ENCODE assay signal across 8 mouse cellular contexts in the genomic region with DNA sequence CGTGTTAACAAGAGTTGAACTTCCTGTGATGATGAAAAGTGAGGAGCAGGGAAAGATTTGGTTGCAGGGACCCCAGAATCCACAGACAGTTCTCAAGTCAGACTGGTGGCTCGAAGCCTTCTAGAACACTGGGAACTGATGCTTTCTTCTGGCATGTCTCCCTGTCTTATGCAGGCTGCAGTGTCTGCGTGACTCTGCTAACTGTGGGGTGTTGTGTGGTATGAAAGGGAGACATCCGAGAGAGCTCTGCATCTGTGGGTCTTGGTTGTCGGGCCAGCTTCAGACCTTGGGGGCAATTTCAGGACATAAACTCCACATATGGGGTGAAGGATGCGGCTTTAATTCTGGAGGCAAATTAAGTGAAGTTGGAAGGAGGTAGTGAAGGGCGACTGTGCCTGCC. TPM values are rescaled to one million over a fixed set of nuclear protein-coding genes. Genes with fewer than 3 reads are reported as not detected.
A peak's percentile ranks its signal among the peaks of the same experiment; 100 is the strongest.
DNase-seq lines count a peak whose midpoint lies in the region; ATAC-seq and TF ChIP-seq lines count a peak whose summit lies in the region.

No protein-coding gene starts in this region.

- peaks cover 48% of the 10 kb centered on the region for H3K4me1 ChIP-seq in heart, embryonic 12.5 days (replicated peaks)
- peaks cover 9 to 42% of the 10 kb centered on the region in 2 experiments for H3K4me1 ChIP-seq in CH12.LX (ENCODE audit: control insufficient read depth in 1 of 2, insufficient read depth in 2 of 2)
- peaks cover 46% of the 10 kb centered on the region for H3K4me1 ChIP-seq in forebrain, embryonic 13.5 days
- H3K4me1 ChIP-seq in liver, embryonic 14.5 days (replicated peaks; ENCODE audit: control insufficient read depth in 2 of 2, insufficient read depth in 2 of 2, low read length in 1 of 2), result peaks cover 18 to 29% of the 10 kb centered on the region in 2 experiments

- TF ChIP-seq RAD21 in CH12.LX (IDR thresholded peaks at IDR 0.05; ENCODE audit: low read depth, low read length), result no peak

- in situ Hi-C loops in CH12.LX (cut with MboI; ENCODE audit: low pct_ligation_motif_present, low pct_unique_long_range_greater_than_20kb, low sequenced_read_pairs), result no loop called here

- peak overlapping the region; percentile 66 for H3K4me3 ChIP-seq in heart, embryonic 12.5 days
- peak overlapping the region; percentile 47 to 89 (median 87) for H3K4me3 ChIP-seq in CH12.LX (replicated peaks in 1 of 3; ENCODE audit: low read depth in 2 of 3, low read length in 2 of 3, poor library complexity in 1 of 3)
- H3K4me3 ChIP-seq in forebrain, embryonic 13.5 days, result peak overlapping the region; percentile 82
- H3K4me3 ChIP-seq in liver, embryonic 14.5 days (ENCODE audit: insufficient read depth in 1 of 2, low read depth in 2 of 2, low read length in 2 of 2), result peak overlapping the region; percentile 31 to 95; a peak in 3 of 4 replicates

- ATAC-seq in heart, embryonic 12.5 days (ENCODE audit: insufficient number of reproducible peaks, low FRiP score), result no peak
- no peak for ATAC-seq in forebrain, embryonic 13.5 days
- ATAC-seq in liver, embryonic 14.5 days (ENCODE audit: insufficient read depth), result no peak

- no peak for TF ChIP-seq EP300 in CH12.LX (IDR thresholded peaks at IDR 0.05; ENCODE audit: low read length)
- TF ChIP-seq EP300 in liver, embryonic 14.5 days (IDR thresholded peaks at IDR 0.05; ENCODE audit: low read depth), result no peak

- H3K27me3 ChIP-seq in heart, embryonic 12.5 days (replicated peaks), result no peaks in the 10 kb centered on the region
- no peaks in the 10 kb centered on the region for H3K27me3 ChIP-seq in CH12.LX (replicated peaks)
- H3K27me3 ChIP-seq in forebrain, embryonic 13.5 days, result no peaks in the 10 kb centered on the region
- no peaks in the 10 kb centered on the region for H3K27me3 ChIP-seq in liver, embryonic 14.5 days (ENCODE audit: control insufficient read depth, insufficient read depth, low read length)

- dilution Hi-C loops in CH12.LX (cut with MboI; ENCODE audit: extremely low pct_ligation_motif_present, extremely low pct_unique_long_range_greater_than_20kb, low sequenced_read_pairs), result no loop called here

- no peaks in the 10 kb centered on the region for H3K9me3 ChIP-seq in heart, embryonic 12.5 days (replicated peaks)
- H3K9me3 ChIP-seq in CH12.LX (replicated peaks; ENCODE audit: low read length), result no peaks in the 10 kb centered on the region
- H3K9me3 ChIP-seq in forebrain, embryonic 13.5 days (replicated peaks), result no peaks in the 10 kb centered on the region
- H3K9me3 ChIP-seq in liver, embryonic 14.5 days (ENCODE audit: control insufficient read depth, low read length), result no peaks in the 10 kb centered on the region

- no peak for DNase-seq in heart, adult 8-10 months (ENCODE audit: low spot score)
- DNase-seq in CH12.LX (ENCODE audit: extremely low read depth), result no peak
- DNase-seq in liver, embryonic 14.5 days (ENCODE audit: low read depth in 3 of 3, low spot score in 3 of 3), result no peak
- DNase-seq in adrenal gland, postnatal 25 days, result no peak
- no peak for DNase-seq in urinary bladder, adult 18-20 months (ENCODE audit: low spot score in 2 of 2)
- DNase-seq in cerebellum, postnatal 14 days, result no peak

- no peak for TF ChIP-seq POLR2A in CH12.LX (IDR thresholded peaks at IDR 0.05; ENCODE audit: low read depth, low read length)

- peaks cover 39% of the 10 kb centered on the region for H3K36me3 ChIP-seq in heart, embryonic 12.5 days
- H3K36me3 ChIP-seq in CH12.LX (replicated peaks in 1 of 2; ENCODE audit: control insufficient read depth in 1 of 2, insufficient read depth in 1 of 2, low read length in 1 of 2), result peaks cover 40 to 72% of the 10 kb centered on the region in 2 experiments
- H3K36me3 ChIP-seq in forebrain, embryonic 13.5 days (ENCODE audit: poor library complexity, severe bottlenecking), result peaks cover 54% of the 10 kb centered on the region
- H3K36me3 ChIP-seq in liver, embryonic 14.5 days (replicated peaks; ENCODE audit: control insufficient read depth, insufficient read depth, low read depth), result peaks cover 14% of the 10 kb centered on the region

- H3K79me2 ChIP-seq in CH12.LX (replicated peaks; ENCODE audit: control insufficient read depth, extremely low read depth, insufficient read depth, poor library complexity, severe bottlenecking), result peaks cover 18% of the 10 kb centered on the region

- peak overlapping the region; percentile 90; the same call in 1 of the 2 replicates for H3K27ac ChIP-seq in heart, embryonic 12.5 days (ENCODE audit: poor library complexity, severe bottlenecking)
- H3K27ac ChIP-seq in CH12.LX (ENCODE audit: insufficient read depth, low read depth), result no peak overlapping the region
- no peak overlapping the region for H3K27ac ChIP-seq in forebrain, embryonic 13.5 days
- H3K27ac ChIP-seq in liver, embryonic 14.5 days, result no peak overlapping the region

- TF ChIP-seq CTCF in CH12.LX (conservative IDR thresholded peaks at IDR 0.05 in 1 of 2, IDR thresholded peaks at IDR 0.05 in 1 of 2; ENCODE audit: low read depth in 2 of 2, low read length in 2 of 2), result no peak
- TF ChIP-seq CTCF in liver, embryonic 14.5 days (IDR thresholded peaks at IDR 0.05; ENCODE audit: low read depth), result no peak

- WGBS in heart, embryonic 12.5 days, result 51% methylated on average over 7 of the region's 7 CpGs
- WGBS in forebrain, embryonic 13.5 days, result 57% methylated on average over 7 of the region's 7 CpGs
- WGBS in liver, embryonic 14.5 days (ENCODE audit: insufficient replicate concordance), result 50% methylated on average over 7 of the region's 7 CpGs

- H3K4me2 ChIP-seq in heart, embryonic 12.5 days, result peak overlapping the region; percentile 94
- H3K4me2 ChIP-seq in CH12.LX (ENCODE audit: insufficient read depth, low read depth, poor library complexity, severe bottlenecking), result peak overlapping the region; percentile 66
- H3K4me2 ChIP-seq in forebrain, embryonic 13.5 days, result peak overlapping the region; percentile 95
- H3K4me2 ChIP-seq in liver, embryonic 14.5 days (ENCODE audit: low read depth), result peak overlapping the region; percentile 75

- H3K9ac ChIP-seq in heart, embryonic 12.5 days, result peak overlapping the region; percentile 88
- peak overlapping the region; percentile 66 for H3K9ac ChIP-seq in CH12.LX (ENCODE audit: insufficient read depth, low read depth)
- H3K9ac ChIP-seq in forebrain, embryonic 13.5 days, result peak overlapping the region; percentile 97
- peak overlapping the region; percentile 87 for H3K9ac ChIP-seq in liver, embryonic 14.5 days (replicated peaks)

RNA-seq across cellular contexts. Expression of gene Iffo1, which starts 1.1 kb away (rescaled TPM):
- polyA plus RNA-seq in heart, embryonic 12.5 days (2016; fragmentation: Nextera tagmentation; extraction: Ambion mirVana), result 11.3 and 11.8 TPM in 2 replicates
- 10 to 100 TPM in 2 of 4 experiments, 1 to 10 TPM in 2; 5.2 to 11.9 (median 9.4) TPM for total RNA-seq in heart, adult 8-10 months (2022)
- total RNA-seq in CH12.LX (2012; rRNA removed) (6.7 and 7.6 TPM in 2 replicates), CH12.LX (2014; rRNA removed) (3.3 and 4.0 TPM in 2 replicates)
- polyA plus RNA-seq in CH12.LX (2012; ENCODE audit: insufficient read length, low read depth), result 7.0 and 8.2 TPM in 2 replicates
- polyA plus RNA-seq in forebrain, embryonic 13.5 days (2015; fragmentation: Nextera tagmentation; extraction: Ambion mirVana), result 11.9 and 14.4 TPM in 2 replicates
- 4.8 and 6.0 TPM in 2 replicates for polyA plus RNA-seq in liver, embryonic 14.5 days (2012; rRNA removed)
- polyA plus RNA-seq in liver, embryonic 14.5 days (2014; fragmentation: Nextera tagmentation; extraction: Ambion mirVana), result 1.8 and 3.7 TPM in 2 replicates
- total RNA-seq in adrenal gland, postnatal 25 days (2021), result 27.8 and 43.8 TPM in 2 replicates

RNA-seq across cellular contexts. Expression of gene Nop2, which starts 14.4 kb away (rescaled TPM):
- polyA plus RNA-seq in heart, embryonic 12.5 days (2016; fragmentation: Nextera tagmentation; extraction: Ambion mirVana), result 55.0 and 56.2 TPM in 2 replicates
- 10 to 100 TPM; 16.5 to 21.5 (median 20.3) TPM for total RNA-seq in heart, adult 8-10 months (2022)
- 128 and 188 TPM in 2 replicates for total RNA-seq in CH12.LX (2012; rRNA removed)
- 154 TPM in 2 replicates for total RNA-seq in CH12.LX (2014; rRNA removed)
- 175 and 179 TPM in 2 replicates for polyA plus RNA-seq in CH12.LX (2012; ENCODE audit: insufficient read length, low read depth)
- polyA plus RNA-seq in forebrain, embryonic 13.5 days (2015; fragmentation: Nextera tagmentation; extraction: Ambion mirVana), result 49.1 and 58.3 TPM in 2 replicates
- polyA plus RNA-seq in liver, embryonic 14.5 days (2012; rRNA removed), result 18.9 and 24.5 TPM in 2 replicates
- polyA plus RNA-seq in liver, embryonic 14.5 days (2014; fragmentation: Nextera tagmentation; extraction: Ambion mirVana), result 33.1 and 33.7 TPM in 2 replicates
- 36.2 and 44.0 TPM in 2 replicates for total RNA-seq in adrenal gland, postnatal 25 days (2021)

RNA-seq across cellular contexts. Expression of gene Gapdh, which starts 20.1 kb away (rescaled TPM):
- 4,345 and 4,378 TPM in 2 replicates for polyA plus RNA-seq in heart, embryonic 12.5 days (2016; fragmentation: Nextera tagmentation; extraction: Ambion mirVana)
- 1,000 to 10,000 TPM; 4,410 to 5,784 (median 5,238) TPM for total RNA-seq in heart, adult 8-10 months (2022)
- 2,085 and 2,925 TPM in 2 replicates for total RNA-seq in CH12.LX (2012; rRNA removed)
- total RNA-seq in CH12.LX (2014; rRNA removed), result 1,576 and 2,268 TPM in 2 replicates
- polyA plus RNA-seq in CH12.LX (2012; ENCODE audit: insufficient read length, low read depth), result 2,269 and 2,654 TPM in 2 replicates
- polyA plus RNA-seq in forebrain, embryonic 13.5 days (2015; fragmentation: Nextera tagmentation; extraction: Ambion mirVana), result 1,974 and 2,008 TPM in 2 replicates
- 1,485 and 1,875 TPM in 2 replicates for polyA plus RNA-seq in liver, embryonic 14.5 days (2012; rRNA removed)
- polyA plus RNA-seq in liver, embryonic 14.5 days (2014; fragmentation: Nextera tagmentation; extraction: Ambion mirVana), result 960 and 1,040 TPM in 2 replicates
- 1,475 and 1,510 TPM in 2 replicates for total RNA-seq in adrenal gland, postnatal 25 days (2021)

RNA-seq across cellular contexts. Expression of gene Ncapd2, which starts 45.4 kb away (rescaled TPM):
- 99.0 and 112 TPM in 2 replicates for polyA plus RNA-seq in heart, embryonic 12.5 days (2016; fragmentation: Nextera tagmentation; extraction: Ambion mirVana)
- 10 to 100 TPM; 14.3 to 18.7 (median 15.6) TPM for total RNA-seq in heart, adult 8-10 months (2022)
- total RNA-seq in CH12.LX (2012; rRNA removed) (140 and 147 TPM in 2 replicates), CH12.LX (2014; rRNA removed) (78.3 and 79.6 TPM in 2 replicates)
- 263 and 301 TPM in 2 replicates for polyA plus RNA-seq in CH12.LX (2012; ENCODE audit: insufficient read length, low read depth)
- polyA plus RNA-seq in forebrain, embryonic 13.5 days (2015; fragmentation: Nextera tagmentation; extraction: Ambion mirVana), result 146 and 153 TPM in 2 replicates
- 108 and 148 TPM in 2 replicates for polyA plus RNA-seq in liver, embryonic 14.5 days (2012; rRNA removed)
- polyA plus RNA-seq in liver, embryonic 14.5 days (2014; fragmentation: Nextera tagmentation; extraction: Ambion mirVana), result 66.8 and 80.4 TPM in 2 replicates
- total RNA-seq in adrenal gland, postnatal 25 days (2021), result 35.6 and 48.3 TPM in 2 replicates

RNA-seq across cellular contexts. Expression of gene Mrpl51, which starts 45.5 kb away (rescaled TPM):
- 217 and 218 TPM in 2 replicates for polyA plus RNA-seq in heart, embryonic 12.5 days (2016; fragmentation: Nextera tagmentation; extraction: Ambion mirVana)
- total RNA-seq in heart, adult 8-10 months (2022), result 100 to 1,000 TPM; 313 to 324 (median 318) TPM
- 120 and 153 TPM in 2 replicates for total RNA-seq in CH12.LX (2012; rRNA removed)
- total RNA-seq in CH12.LX (2014; rRNA removed), result 152 and 184 TPM in 2 replicates
- 161 and 171 TPM in 2 replicates for polyA plus RNA-seq in CH12.LX (2012; ENCODE audit: insufficient read length, low read depth)
- 193 and 202 TPM in 2 replicates for polyA plus RNA-seq in forebrain, embryonic 13.5 days (2015; fragmentation: Nextera tagmentation; extraction: Ambion mirVana)
- 22.2 and 50.9 TPM in 2 replicates for polyA plus RNA-seq in liver, embryonic 14.5 days (2012; rRNA removed)
- 178 and 182 TPM in 2 replicates for polyA plus RNA-seq in liver, embryonic 14.5 days (2014; fragmentation: Nextera tagmentation; extraction: Ambion mirVana)
- 158 and 198 TPM in 2 replicates for total RNA-seq in adrenal gland, postnatal 25 days (2021)
